Mouse (Mus musculus) midbrain, embryonic 16.5 days (tissue): ENCODE data around the gene Atad2b. TPM values are rescaled to one million over a fixed set of nuclear protein-coding genes. Genes with fewer than 3 reads are reported as not detected.
"Not testable (repeated sequence)": the region's sequence is repeated elsewhere in the genome, so short reads cannot be mapped to it uniquely, and the experiment has no call there.

Experiments used
- ATAC-seq: fragments of 200-750 bp; cut with Nextera tagmentation; 2 replicates; pipeline ENCODE4 v1.8.0; 2017; ENCODE audit warnings: moderate TSS enrichment
- H3K27ac ChIP-seq: fragments of 300-500 bp; sonication (generic); 2 replicates; pipeline ENCODE4 v1.5.1; 2014; ENCODE audit warnings: mild to moderate bottlenecking, low read length, mixed read lengths
- H3K27me3 ChIP-seq: fragments of 300-500 bp; sonication (generic); 2 replicates; pipeline ENCODE4 v1.6.1; 2014; ENCODE audit warnings: low read depth, low read length, mixed read lengths; ENCODE audit not compliant: control insufficient read depth, insufficient read depth
- H3K36me3 ChIP-seq: fragments of 300-500 bp; sonication (generic); 2 replicates; pipeline ENCODE4 v1.6.1; 2014; ENCODE audit warnings: mild to moderate bottlenecking, low read length, moderate library complexity, mixed read lengths; ENCODE audit not compliant: control insufficient read depth, insufficient read depth
- H3K4me1 ChIP-seq: fragments of 300-500 bp; sonication (generic); 2 replicates; pipeline ENCODE4 v1.6.1; 2014; ENCODE audit warnings: mild to moderate bottlenecking, low read length, mixed read lengths; ENCODE audit not compliant: control insufficient read depth, insufficient read depth
- H3K4me2 ChIP-seq: fragments of 300-500 bp; sonication (generic); 2 replicates; pipeline ENCODE4 v1.6.1; 2014; ENCODE audit warnings: mild to moderate bottlenecking, low read length, mixed read lengths
- H3K4me3 ChIP-seq: fragments of 300-500 bp; sonication (generic); 2 replicates; pipeline ENCODE4 v1.5.1; 2014; ENCODE audit warnings: low read depth, mild to moderate bottlenecking, low read length, moderate library complexity, mixed read lengths
- H3K9ac ChIP-seq: fragments of 300-500 bp; sonication (generic); 2 replicates; pipeline ENCODE4 v1.6.1; 2014; ENCODE audit warnings: low read depth, low read length, mixed read lengths
- H3K9me3 ChIP-seq: fragments of 300-500 bp; sonication (generic); replicated peaks from 2 replicates; pipeline ENCODE4 v1.6.1; 2014; ENCODE audit warnings: mild to moderate bottlenecking, low read length, mixed read lengths; ENCODE audit not compliant: control insufficient read depth, poor library complexity, severe bottlenecking
- WGBS: fragments of 180-500 bp; shearing (Covaris S2); extraction: QIAGEN DNeasy Blood & Tissue Kit; methylation state at CpG from one replicate; pipeline ENCODE4 v1.1.7; 2014; 5-methylcytosine and 5-hydroxymethylcytosine counted together
- polyA plus RNA-seq: library from polyadenylated mRNA; unstranded; fragments of >200 nt; fragmentation: Nextera tagmentation; extraction: Ambion mirVana; gene quantifications from 2 replicates; pipeline ENCODE4 v1.2.1, GENCODE M21; 2015

Gene Atad2b
- polyA plus RNA-seq, 1 experiment from 2014 or later: 8.0 TPM

- not testable (repeated sequence) for H3K27ac ChIP-seq, H3K4me1 ChIP-seq, H3K4me3 ChIP-seq
These were observed 88.6 kb downstream of the Atad2b start for GRCm38 (mm10) chr12:5005776-5006175.

GRCm38 (mm10) chr12:5008638-5009037, 91.5 kb downstream of the Atad2b start:
- ATAC-seq, H3K27ac ChIP-seq, H3K4me2 ChIP-seq, H3K4me1 ChIP-seq, H3K4me3 ChIP-seq, H3K36me3 ChIP-seq, H3K9ac ChIP-seq, H3K27me3 ChIP-seq, H3K9me3 ChIP-seq: not testable (repeated sequence)
- WGBS: 77% methylated on average over 2 of the region's 2 CpGs

More at GRCm38 (mm10) chr12:5005776-5006175, 88.6 kb downstream of the Atad2b start:
- H3K9me3 ChIP-seq, H3K27me3 ChIP-seq, H3K9ac ChIP-seq, H3K4me2 ChIP-seq, ATAC-seq, H3K36me3 ChIP-seq: not testable (repeated sequence)
- WGBS: 33% methylated on average over 3 of the region's 3 CpGs

DNA sequence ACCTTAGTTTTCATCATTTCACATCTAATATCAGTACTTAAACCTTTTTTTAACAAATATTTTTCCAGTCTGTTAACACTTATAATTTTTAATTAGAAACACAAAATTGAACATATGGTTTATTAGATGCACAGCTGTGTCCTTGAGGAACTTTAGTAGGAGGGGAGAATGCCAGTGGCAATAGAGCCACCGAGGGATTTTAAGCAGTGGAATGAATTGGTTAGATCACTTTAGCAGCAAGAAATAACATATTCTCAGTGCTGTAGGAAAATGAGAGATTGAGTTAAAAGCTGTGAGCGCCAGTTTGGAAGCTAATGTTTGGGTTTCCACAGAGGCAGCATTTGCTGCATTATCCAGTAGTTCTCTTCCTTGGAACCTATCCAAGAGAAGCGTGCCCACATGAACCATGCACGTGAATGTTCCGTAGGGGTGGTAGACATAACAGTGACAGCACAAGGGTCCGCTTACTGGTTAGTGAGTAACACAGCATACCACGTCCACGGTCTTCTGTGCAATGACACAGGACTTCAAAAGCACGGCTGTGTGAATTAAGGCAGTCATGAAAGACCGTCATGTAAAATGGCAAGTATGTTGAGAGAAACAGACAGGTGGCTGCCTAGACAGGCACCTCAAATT, 108.2 kb downstream of the Atad2b start:
- no peak overlapping the region for H3K4me2 ChIP-seq
- no peaks in the 10 kb centered on the region for H3K27me3 ChIP-seq
- 84% methylated on average over 10 of the region's 10 CpGs for WGBS
- H3K36me3 ChIP-seq: peaks cover 3% of the 10 kb centered on the region; the same call in 1 of the 2 replicates
- no peak for ATAC-seq
- no peak overlapping the region for H3K27ac ChIP-seq
- no peaks in the 10 kb centered on the region for H3K4me1 ChIP-seq
- no peaks in the 10 kb centered on the region for H3K9me3 ChIP-seq
- no peak overlapping the region for H3K9ac ChIP-seq
- H3K4me3 ChIP-seq: no peak overlapping the region

DNA sequence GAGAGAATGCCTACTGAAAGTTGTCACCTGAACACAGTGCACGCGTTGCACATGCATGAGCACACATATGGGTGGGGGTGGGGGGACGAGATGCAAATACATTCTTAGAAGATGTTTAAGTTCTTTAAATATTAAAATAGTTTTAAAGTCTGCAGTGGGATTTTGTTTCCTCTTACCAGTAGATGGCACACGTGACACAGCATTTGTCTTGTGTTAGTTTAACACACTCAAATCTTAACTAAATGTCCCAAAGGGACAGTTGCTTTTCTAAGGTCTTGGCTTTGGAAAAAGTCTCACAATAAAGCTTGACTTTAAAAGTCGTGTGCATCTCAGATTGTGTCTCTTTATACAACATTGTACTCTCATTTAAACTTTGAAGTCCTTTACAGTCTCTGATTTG, 111.9 kb downstream of the Atad2b start:
- no peaks in the 10 kb centered on the region for H3K9me3 ChIP-seq
- no peak overlapping the region for H3K27ac ChIP-seq
- H3K36me3 ChIP-seq: peaks cover 12% of the 10 kb centered on the region
- ATAC-seq: no peak
- H3K27me3 ChIP-seq: no peaks in the 10 kb centered on the region
- no peak overlapping the region for H3K4me2 ChIP-seq
- WGBS: 85% methylated on average over 5 of the region's 5 CpGs
- no peak overlapping the region for H3K9ac ChIP-seq
- no peak overlapping the region for H3K4me3 ChIP-seq
- H3K4me1 ChIP-seq: no peaks in the 10 kb centered on the region

DNA sequence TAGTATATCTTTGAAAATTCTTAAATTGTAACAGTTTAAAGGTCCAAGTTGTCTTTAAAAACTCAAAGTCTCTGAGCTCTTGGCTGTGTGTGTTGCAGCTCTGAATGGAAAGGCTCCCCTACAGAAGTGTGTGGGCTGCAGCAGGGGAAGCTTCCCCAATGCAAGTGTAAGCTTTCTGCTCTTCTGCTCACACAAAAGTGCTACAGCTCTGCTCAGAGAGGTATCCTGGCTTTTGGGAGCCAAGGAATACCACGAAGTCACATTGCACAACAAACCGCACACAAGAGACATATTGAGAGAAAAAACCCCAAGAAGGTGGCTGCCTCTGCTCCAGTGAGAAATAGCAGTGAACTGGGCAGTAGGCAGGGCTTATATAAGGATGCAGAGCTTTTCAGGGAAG, 120.9 kb downstream of the Atad2b start:
- H3K4me3 ChIP-seq: no peak overlapping the region
- H3K9ac ChIP-seq: no peak overlapping the region
- no peaks in the 10 kb centered on the region for H3K27me3 ChIP-seq
- H3K27ac ChIP-seq: no peak overlapping the region
- H3K9me3 ChIP-seq: no peaks in the 10 kb centered on the region
- H3K4me1 ChIP-seq: no peaks in the 10 kb centered on the region
- no peak overlapping the region for H3K4me2 ChIP-seq
- H3K36me3 ChIP-seq: 0 out of 2 replicates have a peak, but pooled peaks cover 4% of the 10 kb centered on the region
- WGBS: 97% methylated on average over 2 of the region's 2 CpGs
- no peak for ATAC-seq

- ATAC-seq: no peak
- Histone ChIP-seq H3K36me3 (0 out of 2 replicates have a peak, but pooled peaks cover 2% of the 10 kb centered on the region), H3K27ac (no peak overlapping the region), H3K9ac (no peak overlapping the region), H3K4me3 (no peak overlapping the region), H3K9me3 (no peaks in the 10 kb centered on the region), H3K4me1 (no peaks in the 10 kb centered on the region), H3K27me3 (no peaks in the 10 kb centered on the region), H3K4me2 (no peak overlapping the region)
- WGBS: 88% methylated on average over 15 of the region's 15 CpGs
These were observed 127.0 kb downstream of the Atad2b start for GRCm38 (mm10) chr12:5044141-5044540.

DNA sequence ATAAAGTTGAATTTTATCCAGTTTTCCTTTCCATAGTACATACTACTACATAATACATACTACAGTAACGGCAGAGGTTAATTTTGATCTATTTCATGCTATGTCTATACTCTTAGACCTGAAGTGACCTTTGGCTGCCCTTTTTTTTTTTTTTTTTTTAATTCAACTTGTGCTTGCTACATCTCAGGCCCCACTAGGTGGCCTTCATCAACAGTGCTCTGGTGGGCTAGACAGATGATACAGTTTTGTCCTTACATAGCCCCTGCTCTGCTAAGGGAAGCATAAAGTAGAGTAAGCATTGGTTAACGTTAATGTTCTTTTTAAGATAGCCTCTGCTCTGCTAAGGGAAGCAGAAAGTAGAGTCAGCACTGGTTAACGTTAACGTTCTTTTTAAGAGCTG, 131.0 kb downstream of the Atad2b start:
- H3K27me3 ChIP-seq: no peaks in the 10 kb centered on the region
- H3K9ac ChIP-seq: no peak overlapping the region
- no peaks in the 10 kb centered on the region for H3K36me3 ChIP-seq
- no peak for ATAC-seq
- whole genome bisulfite sequencing: 94% methylated on average over 4 of the region's 4 CpGs
- no peak overlapping the region for H3K27ac ChIP-seq
- H3K4me3 ChIP-seq: no peak overlapping the region
- H3K4me2 ChIP-seq: no peak overlapping the region
- H3K4me1 ChIP-seq: no peaks in the 10 kb centered on the region
- peaks cover 20% of the 10 kb centered on the region; the same call in 1 of the 2 replicates for H3K9me3 ChIP-seq

DNA sequence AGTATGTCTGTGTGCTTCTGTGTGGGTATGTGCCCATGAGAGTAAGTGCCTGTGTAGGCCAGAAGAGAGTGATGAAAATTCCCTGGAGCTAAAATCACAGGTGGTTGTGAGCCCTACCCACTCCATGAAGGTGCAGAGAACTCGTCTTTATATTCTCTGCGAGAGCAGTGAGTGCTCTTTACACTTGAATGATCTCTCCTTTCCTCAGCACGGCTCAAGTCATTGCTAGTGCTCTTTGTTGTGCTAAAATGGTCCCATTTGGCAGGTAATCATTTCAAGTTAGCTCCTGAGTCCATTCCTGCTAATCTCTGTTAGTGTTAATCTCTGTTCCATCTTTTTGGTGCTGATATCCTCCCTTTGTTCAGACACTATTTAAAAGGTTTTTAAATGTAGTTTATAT, 150.4 kb downstream of the Atad2b start:
- Histone ChIP-seq H3K9me3 (no peaks in the 10 kb centered on the region), H3K4me2 (no peak overlapping the region), H3K27me3 (no peaks in the 10 kb centered on the region), H3K4me3 (no peak overlapping the region), H3K27ac (no peak overlapping the region), H3K36me3 (no peaks in the 10 kb centered on the region), H3K4me1 (no peaks in the 10 kb centered on the region), H3K9ac (no peak overlapping the region)
- no peak for ATAC-seq
- 45% methylated on average over 3 of the region's 3 CpGs for WGBS

GRCm38 (mm10) chr12:5070131-5070530, 153.0 kb downstream of the Atad2b start:
- Histone ChIP-seq H3K4me1 (no peaks in the 10 kb centered on the region), H3K4me2 (no peak overlapping the region), H3K9me3 (no peaks in the 10 kb centered on the region), H3K9ac (no peak overlapping the region), H3K4me3 (no peak overlapping the region), H3K27me3 (no peaks in the 10 kb centered on the region), H3K36me3 (no peaks in the 10 kb centered on the region), H3K27ac (no peak overlapping the region)
- WGBS: 64% methylated on average over 3 of the region's 3 CpGs
- no peak for ATAC-seq
